Mouse (Mus musculus): ENCODE data around the gene Meis3.

- TF ChIP-seq POLR2A (IDR thresholded peaks at IDR 0.05; ENCODE audit: low read depth, low read length) (no peak), CTCF (IDR thresholded peaks at IDR 0.05; ENCODE audit: extremely low read depth, insufficient read length, insufficient replicate concordance, low read depth, low read length) (no peak)
These were observed 39.1 kb downstream of the Meis3 start for GRCm38 (mm10) chr7:16213986-16214385.
